Mouse (Mus musculus) kidney, adult 18-20 months (tissue): ENCODE measurements around the gene Lin28b.

ENCODE experiments used
- DNase-seq: peaks from one replicate; pipeline ENCODE4 v3.0.0; 2021

The Lin28b gene

DNA sequence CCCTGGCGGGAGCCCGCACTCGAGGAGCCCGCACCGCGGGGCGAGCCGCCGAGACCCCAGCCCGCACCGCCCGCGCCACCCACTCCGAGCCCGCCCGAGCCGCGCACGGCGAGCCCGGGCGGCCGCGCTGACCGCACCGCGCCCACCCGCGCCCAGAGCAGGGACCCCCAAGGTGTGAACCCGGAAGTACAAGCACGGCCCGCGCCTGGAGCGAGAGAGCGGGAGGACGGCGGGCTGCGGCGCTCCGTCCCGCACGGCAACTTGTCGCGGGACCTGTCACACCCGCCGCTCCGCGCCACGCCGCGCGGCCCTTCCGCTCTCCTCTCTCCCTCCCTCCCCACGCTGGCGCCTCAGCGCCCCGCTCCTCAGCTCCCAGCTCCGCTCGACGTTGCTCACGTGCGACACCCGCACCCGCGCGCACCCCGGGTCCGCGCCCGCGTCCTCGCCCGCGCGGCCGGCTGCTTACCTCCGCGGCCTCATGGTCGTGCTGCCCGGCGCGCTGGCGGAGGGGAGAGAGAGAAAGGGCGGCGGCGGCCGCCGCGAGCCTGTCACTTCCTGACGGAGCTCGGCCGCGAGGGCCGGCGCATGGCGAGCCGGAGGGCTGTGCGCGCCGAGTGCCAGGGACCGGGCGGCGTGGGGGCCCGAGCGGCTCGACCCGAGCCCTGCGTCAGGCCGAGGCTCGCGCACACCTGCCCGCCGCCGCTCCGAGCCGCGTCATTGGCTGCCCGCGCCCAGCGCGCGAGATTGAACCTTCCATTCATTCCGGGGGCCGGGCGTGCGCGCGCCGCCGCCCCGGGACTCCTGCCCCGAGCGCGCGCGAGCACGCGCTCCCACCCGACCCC lies at the start of gene Lin28b:
Lin28b (minus strand) TSS at position 635 of the 842 bp plus-strand sequence.
- peak; percentile 27 for DNase-seq

DNA sequence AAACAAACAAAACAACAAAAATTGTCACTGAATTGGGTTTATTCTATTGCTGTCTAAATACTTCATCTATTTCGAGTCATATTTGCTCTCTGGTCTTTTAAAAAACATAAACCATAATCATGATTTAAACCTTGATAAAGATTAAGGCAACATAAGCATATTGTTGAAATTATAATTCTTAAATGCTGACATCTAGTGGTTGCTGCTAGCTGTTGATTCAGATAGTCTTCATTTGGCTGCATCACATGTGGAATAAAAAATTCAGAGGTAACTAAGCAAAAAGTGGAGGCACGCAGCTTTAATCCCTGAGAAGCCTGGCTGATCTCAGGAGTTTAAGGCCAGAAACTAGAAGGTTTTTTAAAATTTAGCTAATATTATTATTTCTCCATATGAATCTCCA lies 25.6 kb upstream of the Lin28b start:
- no peak for DNase-seq

DNA sequence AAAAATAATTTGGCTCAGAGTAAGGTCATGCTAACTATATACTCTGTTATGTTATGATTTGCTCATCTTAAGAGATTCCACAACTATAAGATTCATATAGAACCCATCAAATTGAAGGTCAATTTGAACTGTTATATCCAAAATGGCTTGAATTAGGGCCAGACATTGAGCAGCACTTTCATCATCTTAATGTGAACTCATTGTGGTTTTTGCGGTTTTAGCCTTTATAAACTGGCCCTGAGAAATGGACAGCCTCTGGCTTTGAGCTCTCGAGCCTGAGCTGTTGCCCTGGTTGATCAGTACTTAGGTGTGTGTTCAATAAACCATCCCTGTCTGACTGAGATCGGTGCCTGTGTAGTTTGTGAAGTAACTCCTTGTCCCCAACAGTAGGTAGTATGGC lies 24.5 kb upstream of the Lin28b start:
- no peak for DNase-seq

DNA sequence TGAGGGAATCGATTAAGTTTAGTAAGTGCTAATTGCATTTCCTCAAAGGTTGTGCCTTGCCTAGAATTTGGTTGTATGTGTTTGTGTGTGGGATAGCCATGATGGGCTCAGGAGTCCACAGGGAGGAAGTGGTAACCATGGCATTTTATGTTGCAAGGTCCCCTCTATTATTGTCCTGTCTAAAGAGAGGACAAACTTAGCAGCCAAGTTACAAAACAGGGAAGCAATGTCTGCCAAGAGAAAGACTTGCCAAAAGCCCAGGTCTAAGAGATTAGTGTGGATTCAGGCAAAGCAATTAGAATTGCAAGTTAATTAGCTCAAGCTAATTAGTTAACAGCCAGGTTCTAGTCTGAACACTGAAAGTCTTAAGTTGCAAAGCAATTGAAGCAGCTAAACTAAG lies 14.1 kb upstream of the Lin28b start:
- DNase-seq, result no peak

DNA sequence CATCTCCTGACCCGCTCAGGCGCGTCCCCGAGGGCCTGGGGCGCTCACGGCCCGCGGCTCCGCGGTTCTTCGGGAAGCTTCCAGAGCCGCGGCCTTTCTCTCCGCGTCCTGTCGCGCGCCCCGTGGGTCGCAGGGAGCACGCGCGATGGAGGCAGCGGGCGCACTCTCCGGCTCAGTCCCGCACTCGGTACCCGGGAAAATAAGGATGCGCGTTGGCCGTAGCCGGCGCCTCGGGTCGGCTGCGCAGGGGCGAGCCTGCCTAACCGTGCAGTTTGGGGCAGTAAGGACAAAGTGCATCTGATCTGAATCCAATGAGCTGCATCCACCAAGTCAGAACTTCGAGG lies 380 bp upstream of the Lin28b start:
- DNase-seq, result no peak

DNA sequence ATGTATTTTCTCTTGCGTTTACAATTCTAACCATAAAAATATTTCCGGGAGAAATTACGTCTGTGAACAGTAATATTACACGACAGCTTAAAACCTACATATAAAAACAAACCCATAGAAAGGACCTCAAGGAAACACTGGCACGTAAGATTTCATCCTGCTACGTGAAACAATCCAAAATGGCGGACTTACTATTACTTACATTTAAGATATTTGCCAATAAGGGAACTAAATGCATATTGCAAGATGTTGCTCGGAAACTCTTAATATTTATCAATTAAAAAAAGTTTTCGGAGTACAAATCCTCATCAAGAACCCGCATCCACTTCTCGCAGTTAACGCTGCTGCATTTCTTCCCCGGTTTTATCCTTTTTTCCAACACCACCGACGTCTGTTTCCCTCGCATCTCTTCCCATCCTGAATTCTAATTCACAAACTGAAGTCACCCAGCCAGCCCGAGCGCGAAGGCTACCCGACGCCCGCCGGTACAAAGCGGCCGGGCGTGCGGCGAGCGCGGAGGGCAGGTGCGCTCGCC lies 902 bp downstream of the Lin28b start:
- DNase-seq, result no peak

DNA sequence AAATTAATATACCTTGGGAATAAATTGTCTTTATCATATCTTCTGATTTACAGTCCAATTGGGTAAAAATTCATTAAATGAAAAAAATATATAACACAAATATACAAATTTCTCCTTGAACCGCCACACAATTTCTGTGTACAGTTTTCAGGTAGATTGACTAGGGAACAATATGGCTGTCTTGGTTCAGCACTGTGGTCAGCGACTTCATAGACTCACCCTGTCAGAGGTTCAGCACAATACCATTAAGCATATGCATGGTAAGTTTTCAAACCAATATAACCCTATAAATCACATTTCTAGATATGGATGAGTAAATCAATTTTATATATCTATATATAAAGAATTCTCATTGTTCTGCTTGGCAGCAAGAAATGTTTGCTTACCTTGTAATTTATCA lies 3.0 kb downstream of the Lin28b start:
- DNase-seq, result no peak

DNA sequence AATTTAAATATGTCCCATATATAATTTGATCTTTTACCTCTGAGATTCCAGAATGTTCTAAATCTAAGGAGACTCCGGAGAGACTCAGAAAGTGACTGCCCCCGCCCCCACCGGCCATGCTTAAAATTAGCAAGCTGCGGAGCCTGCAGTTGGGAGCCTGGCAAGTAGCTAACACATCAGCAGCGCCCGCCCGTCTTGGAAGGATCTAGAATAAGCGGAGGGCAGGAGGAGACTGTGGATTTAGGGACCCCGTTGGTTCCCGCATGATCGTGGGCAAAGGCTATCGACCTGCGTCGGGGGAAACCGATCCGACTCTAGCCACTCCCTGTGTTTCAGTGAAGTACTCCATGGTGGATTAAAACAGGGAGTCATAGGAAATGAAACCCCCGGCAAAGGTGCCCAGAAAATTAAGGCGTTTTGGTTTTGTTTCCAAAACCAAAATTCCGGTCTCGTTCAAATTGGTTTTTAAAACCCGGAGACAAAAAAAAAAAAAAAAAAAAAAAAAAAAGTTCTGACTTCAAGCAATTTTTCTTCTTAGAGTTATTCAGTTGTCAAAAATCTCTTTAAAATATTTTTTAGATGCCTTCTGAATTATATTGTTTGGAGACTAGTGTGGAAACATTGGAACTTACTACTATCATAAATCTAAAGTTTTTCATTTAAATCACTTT lies 12.4 kb downstream of the Lin28b start:
- no peak for DNase-seq

DNA sequence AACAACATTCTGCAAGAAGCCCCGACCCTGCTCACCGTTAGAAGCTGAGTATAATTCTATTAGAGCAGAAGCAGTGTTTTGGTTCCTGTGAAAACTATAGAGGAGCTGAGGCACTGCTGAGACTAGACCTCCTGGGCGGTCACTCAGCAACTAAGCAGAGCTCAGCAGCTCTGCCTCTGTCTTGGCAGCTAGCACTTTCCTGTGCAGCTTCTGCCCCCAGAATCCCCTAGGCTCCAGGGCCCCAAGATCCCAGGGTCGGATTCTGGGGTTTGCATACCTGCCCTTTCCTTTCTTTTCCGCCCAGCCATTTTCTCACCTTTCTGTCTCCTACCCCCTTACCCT lies 13.1 kb downstream of the Lin28b start:
- no peak for DNase-seq

DNA sequence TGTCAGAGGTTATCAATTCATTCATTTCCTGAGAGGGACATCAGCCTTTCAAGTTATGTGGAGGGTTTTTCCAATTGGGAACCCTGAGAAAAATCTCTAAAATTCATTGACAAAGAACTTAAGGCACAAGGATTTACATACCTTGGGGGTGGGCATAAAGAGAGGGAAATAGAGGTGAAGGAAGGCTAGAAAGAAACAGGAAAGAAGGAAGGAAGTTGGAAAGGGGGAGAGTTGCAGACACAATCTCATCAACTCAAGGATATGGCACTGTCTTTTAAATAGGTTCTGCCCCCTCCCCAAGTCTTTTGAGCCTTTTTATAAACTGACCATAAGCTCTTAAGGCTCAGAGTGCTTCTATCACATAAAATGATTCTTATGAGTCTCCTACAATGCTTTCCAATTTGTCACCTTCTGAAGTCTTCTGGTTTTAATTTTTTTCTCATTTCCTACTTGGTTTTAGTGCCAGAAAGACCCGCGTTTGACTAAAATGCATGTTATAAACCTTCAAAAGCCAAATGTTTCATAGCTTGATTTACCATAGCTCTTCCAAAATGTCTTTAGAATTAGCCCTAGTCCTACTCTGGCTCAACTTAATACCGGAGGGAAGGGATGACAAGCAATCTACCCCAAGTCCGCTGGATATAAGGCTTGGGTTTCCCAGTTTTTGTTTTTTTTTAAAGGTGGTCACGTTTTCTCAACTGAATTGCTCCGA lies 13.6 kb downstream of the Lin28b start:
- DNase-seq, result no peak

DNA sequence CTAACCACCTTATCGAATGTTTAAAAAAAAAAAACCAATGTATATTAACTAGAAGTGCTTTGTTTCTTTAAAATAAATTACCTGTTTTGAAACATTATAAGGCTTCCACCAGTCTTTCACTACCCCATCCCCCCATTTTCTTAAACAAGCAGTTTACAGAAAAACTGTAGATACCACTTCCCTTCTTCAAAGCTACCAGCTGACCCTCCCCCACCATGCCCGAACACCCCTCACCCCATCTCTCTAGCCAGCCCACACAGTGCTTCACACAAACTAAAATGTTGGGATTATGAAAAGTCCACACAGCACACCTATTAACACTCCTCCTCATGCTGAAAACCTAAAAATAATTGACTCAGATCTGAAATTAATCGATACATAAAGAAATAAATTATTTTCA lies 14.9 kb downstream of the Lin28b start:
- no peak for DNase-seq

DNA sequence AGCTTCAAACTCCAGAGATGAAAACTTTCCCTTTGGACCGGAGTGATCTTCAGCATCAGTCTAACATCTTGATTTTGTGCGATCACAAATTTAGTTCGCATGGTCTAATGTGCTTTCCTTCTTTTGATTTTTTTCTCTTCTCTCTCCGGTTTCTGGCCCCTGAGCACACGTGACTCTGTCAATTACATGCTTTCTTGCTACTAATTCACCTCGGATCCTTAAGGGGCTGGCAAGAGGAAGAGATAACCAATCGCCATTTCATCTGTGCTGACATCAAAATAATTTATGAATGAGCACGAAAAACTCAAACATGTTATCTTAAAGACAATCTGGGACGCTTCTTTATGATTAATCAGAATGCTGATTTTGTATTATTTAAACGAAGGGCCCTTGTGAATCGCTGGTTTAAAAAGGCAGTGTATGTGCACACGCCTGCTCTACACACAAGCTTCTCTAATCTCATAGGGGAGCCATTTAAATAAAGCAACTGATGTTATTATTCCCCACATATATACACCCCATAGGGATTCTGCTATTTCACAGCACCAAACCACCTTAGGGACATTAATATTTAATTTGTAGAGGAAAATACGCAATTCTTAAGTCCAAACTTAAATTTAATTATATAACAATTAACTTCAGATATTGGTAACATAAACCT lies 16.0 kb downstream of the Lin28b start:
- DNase-seq, result no peak

DNA sequence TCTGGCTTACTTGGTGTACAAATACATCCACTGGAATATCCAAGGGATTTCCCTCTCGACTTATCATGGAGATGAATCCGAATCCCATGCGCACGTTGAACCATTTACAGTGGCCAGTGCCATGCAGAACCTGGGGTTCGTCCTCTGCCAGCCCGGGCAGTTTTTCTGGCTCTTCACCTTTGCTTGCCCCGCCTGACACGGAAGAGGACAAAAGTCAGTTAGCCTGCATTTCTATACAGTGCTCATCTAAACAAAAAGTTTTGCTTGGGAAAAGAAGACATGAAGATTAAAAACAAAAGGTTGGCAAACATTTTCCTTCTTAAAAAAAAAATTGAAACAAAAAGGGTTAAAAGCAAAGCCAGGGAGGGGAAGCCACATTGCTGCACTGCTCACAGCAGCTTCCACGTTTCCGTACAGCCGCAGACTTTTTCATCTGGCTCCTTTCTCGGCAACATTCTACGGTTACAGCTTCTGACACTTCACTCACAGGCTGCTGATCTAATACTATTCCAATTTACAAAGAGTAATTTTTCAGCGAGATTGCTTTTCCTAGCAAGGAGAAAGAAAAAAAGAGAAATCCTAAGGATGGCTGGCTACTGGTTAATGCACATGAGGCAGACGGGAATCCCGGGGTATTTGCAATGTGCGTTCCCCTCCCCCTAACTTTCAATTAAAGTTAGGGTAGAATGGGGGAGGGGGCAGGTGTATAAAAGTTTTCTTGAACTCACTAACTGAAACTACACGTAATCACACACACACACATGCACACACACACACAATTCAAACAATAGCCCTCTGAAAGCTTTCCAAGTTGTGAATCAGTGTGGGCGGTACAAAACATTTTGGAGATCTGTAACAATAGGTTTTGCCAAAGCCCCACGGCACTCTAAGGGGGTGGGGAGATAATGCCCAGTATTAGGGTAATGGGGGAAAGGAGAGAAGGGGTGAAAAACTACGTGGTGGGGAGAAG lies 16.9 kb downstream of the Lin28b start:
- DNase-seq, result no peak

DNA sequence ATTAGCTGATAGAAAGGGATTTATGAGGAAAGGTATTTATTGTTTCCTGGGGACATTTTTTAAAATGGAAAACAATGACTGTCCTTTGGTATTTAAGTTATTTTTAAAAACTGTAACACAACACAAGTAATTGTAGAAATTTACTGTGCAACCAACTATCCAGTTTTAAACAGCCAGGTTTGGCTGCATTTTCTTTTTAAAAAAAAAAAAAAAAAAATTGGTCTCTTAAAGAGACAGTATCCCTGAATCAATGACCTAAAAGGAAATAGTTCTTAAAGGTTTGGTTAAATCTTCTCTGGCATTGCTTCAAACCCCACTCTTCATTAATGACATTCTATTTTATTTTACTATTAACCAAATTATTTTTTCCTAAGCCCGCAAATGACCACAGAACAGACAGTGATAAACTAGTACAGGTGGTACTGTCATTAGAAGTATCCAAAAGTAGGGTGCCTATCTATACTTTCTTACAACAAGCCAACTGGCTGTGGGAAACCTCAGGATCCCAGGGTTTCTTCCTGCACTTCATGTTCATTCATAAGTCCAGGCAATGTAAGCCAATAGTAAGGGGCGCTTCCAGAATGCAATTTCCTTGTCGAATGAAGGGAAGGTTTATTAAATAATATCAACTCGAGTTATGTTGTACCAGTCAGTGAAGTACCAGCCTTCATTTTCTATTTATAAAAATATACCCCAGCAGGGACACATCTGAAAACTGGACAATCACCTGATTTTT lies 17.8 kb downstream of the Lin28b start:
- DNase-seq, result no peak

DNA sequence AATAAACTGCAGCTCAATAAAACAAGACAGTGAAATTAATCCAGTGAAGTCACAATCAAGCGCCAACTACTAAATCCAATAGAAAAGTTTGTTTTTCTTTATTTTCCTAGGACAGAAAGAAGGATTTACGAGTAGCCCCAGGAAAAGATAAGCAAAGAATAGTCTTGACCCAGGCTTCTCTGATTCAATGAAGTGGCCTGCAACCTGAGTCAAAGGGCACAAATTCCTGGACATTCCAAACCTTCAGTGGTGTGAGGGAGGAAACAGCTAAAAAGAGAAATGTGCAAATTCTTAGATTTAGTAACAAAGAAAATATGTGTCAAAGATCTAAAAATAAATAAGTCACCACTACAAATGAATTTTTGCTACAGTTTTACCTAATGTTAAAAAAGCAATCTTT lies 27.6 kb downstream of the Lin28b start:
- DNase-seq, result no peak

DNA sequence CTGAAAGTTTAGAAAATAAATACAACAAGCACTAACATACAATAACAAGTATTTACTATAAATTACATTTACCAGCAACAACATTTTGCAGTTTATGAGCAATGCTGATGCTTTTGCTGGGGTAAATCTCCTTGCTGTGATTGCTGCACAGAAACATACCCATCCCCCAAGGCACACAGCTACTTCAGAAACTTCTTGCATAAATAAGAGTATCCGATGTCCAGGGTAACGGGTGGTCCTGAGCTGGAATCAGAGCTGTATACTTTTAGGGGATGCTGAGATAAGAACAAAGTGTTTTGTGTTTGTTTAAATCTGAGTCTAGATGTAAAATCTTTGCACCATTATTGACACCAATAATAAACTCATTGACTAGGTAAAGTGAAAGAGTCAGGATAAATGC lies 28.1 kb downstream of the Lin28b start:
- no peak for DNase-seq

DNA sequence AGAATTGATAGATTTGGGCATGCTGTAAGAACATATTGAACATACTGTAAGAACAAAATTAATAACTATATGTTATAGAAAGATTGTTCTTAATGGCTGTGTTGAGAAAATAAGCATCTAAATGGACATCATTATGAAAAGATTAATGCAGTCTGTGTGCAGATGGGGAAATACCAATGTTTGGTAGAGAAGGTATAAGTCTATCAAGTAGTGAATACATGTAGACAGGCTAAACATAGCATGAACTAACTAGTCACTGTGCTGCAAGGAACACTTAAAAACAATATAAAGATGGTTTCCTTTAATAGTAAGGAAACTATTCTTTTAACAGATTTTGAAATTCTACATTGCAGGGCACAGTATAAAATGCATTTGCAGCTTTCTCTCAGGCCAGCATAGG lies 39.6 kb downstream of the Lin28b start:
- no peak for DNase-seq

DNA sequence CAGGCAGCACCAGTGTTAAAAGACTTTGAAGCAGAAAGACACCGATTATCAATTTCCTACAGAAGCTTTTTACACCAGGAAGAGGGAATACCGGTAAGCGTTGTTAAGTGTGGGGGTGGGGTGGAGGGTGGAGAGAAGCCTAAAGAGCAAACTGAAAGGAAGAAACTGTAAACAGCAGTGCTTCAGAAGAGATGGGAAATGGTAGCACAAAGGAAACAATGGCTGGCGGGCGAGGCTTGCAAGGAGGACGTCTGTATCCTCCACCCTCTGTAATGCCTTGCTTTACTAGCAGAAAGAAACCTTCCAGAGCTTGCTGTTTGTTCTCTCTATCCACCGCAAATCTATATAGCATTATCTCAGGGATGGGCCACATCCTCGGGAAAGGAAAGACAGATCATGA lies 40.0 kb downstream of the Lin28b start:
- DNase-seq, result no peak

DNA sequence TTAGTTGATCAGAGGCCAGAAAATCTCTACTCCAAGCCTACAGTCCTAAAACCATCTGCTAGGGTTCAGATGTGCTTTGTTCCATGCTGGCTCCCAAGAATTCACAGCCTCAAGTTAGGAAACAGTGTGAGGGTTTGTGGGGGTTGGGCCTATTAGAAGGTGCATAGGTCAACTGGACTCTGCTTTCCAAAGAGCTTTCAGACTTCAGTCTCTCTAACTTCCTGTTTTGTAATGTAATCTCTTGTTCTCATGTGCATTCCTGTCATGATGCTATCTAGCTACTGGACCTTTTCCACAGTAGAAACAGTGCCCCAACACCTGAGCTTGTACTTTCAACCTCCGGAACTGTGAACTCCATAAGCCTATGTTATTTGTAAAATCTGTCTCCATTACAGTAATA lies 63.8 kb downstream of the Lin28b start:
- DNase-seq, result no peak

DNA sequence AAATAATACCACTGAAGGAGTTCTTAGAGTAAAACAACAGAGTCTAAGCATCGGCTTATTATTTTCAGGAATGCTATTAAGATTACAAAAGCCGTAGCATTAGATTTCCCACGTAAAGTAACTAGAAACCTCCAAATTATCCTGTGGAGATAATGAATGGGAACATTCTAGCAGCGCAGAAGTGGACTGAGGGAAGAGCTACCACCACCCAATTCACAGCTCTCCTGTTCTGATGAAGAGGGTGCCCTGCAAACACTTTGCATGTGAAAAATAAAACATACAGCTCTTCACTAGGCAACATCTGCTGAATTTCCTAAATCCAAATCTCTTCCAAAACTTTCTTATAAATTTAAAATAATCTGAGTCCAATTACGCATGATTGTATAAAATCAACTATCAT lies 74.1 kb downstream of the Lin28b start:
- no peak for DNase-seq

DNA sequence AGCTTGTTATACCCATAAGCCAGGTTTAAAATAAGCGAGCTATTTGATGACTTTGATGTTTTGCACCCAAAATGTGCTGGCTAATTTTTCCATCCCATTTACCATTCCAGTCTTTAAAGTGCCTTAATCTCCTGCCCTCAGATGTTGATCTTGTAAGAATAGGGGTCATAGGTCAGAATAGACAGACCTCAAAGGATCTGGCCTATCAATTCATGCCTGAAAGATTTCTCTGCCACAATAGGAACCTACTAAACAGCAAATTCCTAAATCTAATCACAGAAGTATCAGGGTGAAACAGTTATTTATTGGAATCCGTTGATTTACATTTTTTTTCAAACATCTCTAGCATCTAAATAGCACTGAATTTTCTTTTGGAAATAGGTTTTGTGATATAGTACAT lies 74.5 kb downstream of the Lin28b start:
- DNase-seq, result no peak
